Mouse (Mus musculus): Measurements from ENCODE around the gene Odf4. TPM values are rescaled to one million over a fixed set of nuclear protein-coding genes. Genes with fewer than 3 reads are reported as not detected.

Odf4 gene
- total RNA-seq, 2 experiments from 2014 or later, result 0.45 to 0.62 TPM

Other genes starting within 250 kb of the Odf4 start
- gene Myh10, start 235.5 kb downstream of the Odf4 start, total RNA-seq (2021), result 100 to 1,000 TPM; 164 to 167 TPM
- gene Ndel1, start 55.2 kb downstream of the Odf4 start, total RNA-seq (2021), result 10 to 100 TPM; 82.4 to 87.0 TPM
- not detected for gene Rnf222, start 38.5 kb downstream of the Odf4 start, total RNA-seq (2021)
- 100 to 1,000 TPM; 734 to 739 TPM for gene Rpl26, start 25.5 kb downstream of the Odf4 start, total RNA-seq (2021)
- gene Arhgef15, start 30.4 kb upstream of the Odf4 start, total RNA-seq (2021), result 10 to 100 TPM; 12.2 to 17.4 TPM
- 1 to 10 TPM; 4.3 to 4.4 TPM for gene Slc25a35, start 41.0 kb upstream of the Odf4 start, total RNA-seq (2021)
- 10 to 100 TPM; 16.2 to 20.5 TPM for gene Rangrf, start 48.1 kb upstream of the Odf4 start, total RNA-seq (2021)
- gene Pfas, start 81.4 kb upstream of the Odf4 start, total RNA-seq (2021), result 10 to 100 TPM; 26.2 to 37.5 TPM
- 10 to 100 TPM; 41.1 to 50.7 TPM for gene Ctc1, start 88.8 kb upstream of the Odf4 start, total RNA-seq (2021)
- 1 to 10 TPM; 5.3 to 6.0 TPM for gene Aurkb, start 118.6 kb upstream of the Odf4 start, total RNA-seq (2021)
- 10 to 100 TPM; 24.2 to 24.9 TPM for gene Borcs6, start 132.6 kb upstream of the Odf4 start, total RNA-seq (2021)
- gene Tmem107, start 143.7 kb upstream of the Odf4 start, total RNA-seq (2021), result 10 to 100 TPM; 10.4 to 14.0 TPM
- 1,000 to 10,000 TPM in 1 of 2 experiments, 100 to 1,000 TPM in 1; 909 to 1,029 TPM for gene Vamp2, start 161.4 kb upstream of the Odf4 start, total RNA-seq (2021)
- gene Per1, start 168.1 kb upstream of the Odf4 start, total RNA-seq (2021), result 10 to 100 TPM; 54.4 to 67.2 TPM
- under 1 TPM; 0.54 to 0.96 TPM for gene Hes7, start 193.3 kb upstream of the Odf4 start, total RNA-seq (2021)
- gene 9130213A22Rik, start 195.5 kb upstream of the Odf4 start, total RNA-seq (2021), result under 1 TPM; 0.59 to 0.89 TPM
- gene Aloxe3, start 198.8 kb upstream of the Odf4 start, total RNA-seq (2021), result 1 to 10 TPM; 5.8 to 6.6 TPM
- under 1 TPM; 0.27 to 0.31 TPM for gene Alox12b, start 229.9 kb upstream of the Odf4 start, total RNA-seq (2021)

Data from layer of hippocampus, postnatal 10 days (tissue).